Mouse (Mus musculus) limb, embryonic 14.5 days (tissue): ENCODE results near the gene Fkbp10. TPM values are rescaled to one million over a fixed set of nuclear protein-coding genes. Genes with fewer than 3 reads are reported as not detected.

ENCODE experiments used
- ATAC-seq: fragments of 200-750 bp; cut with Nextera tagmentation; 2 replicates; pipeline ENCODE4 v1.8.0; 2017; ENCODE audit warnings: low read depth, moderate number of reproducible peaks, moderate TSS enrichment; ENCODE audit not compliant: low FRiP score
- DNase-seq: peaks from one replicate; pipeline ENCODE4 v3.0.0-alpha.2; 2015; ENCODE audit warnings: low spot score
- H3K27ac ChIP-seq: fragments of 300-500 bp; sonication (generic); replicated peaks from 2 replicates; pipeline ENCODE4 v1.5.1; 2014; ENCODE audit warnings: low read depth, mild to moderate bottlenecking, low read length, moderate library complexity, mixed read lengths
- H3K27me3 ChIP-seq: fragments of 300-500 bp; sonication (generic); 2 replicates; pipeline ENCODE4 v1.6.1; 2014; ENCODE audit warnings: low read length, mixed read lengths; ENCODE audit not compliant: control insufficient read depth, insufficient read depth
- H3K36me3 ChIP-seq: fragments of 300-500 bp; sonication (generic); 2 replicates; pipeline ENCODE4 v1.6.1; 2014; ENCODE audit warnings: mild to moderate bottlenecking, low read length, moderate library complexity, mixed read lengths; ENCODE audit not compliant: control insufficient read depth, insufficient read depth
- H3K4me1 ChIP-seq: fragments of 300-500 bp; sonication (generic); 2 replicates; pipeline ENCODE4 v1.6.1; 2014; ENCODE audit warnings: antibody characterized with exemption, low read length, mixed read lengths; ENCODE audit not compliant: control insufficient read depth, insufficient read depth
- H3K4me2 ChIP-seq: fragments of 300-500 bp; sonication (generic); replicated peaks from 2 replicates; pipeline ENCODE4 v1.6.1; 2014; ENCODE audit warnings: low read depth, mild to moderate bottlenecking, low read length, moderate library complexity; ENCODE audit not compliant: severe bottlenecking
- H3K4me3 ChIP-seq: fragments of 300-500 bp; sonication (generic); replicated peaks from 2 replicates; pipeline ENCODE4 v1.5.1; 2014; ENCODE audit warnings: low read length
- H3K9ac ChIP-seq: fragments of 300-500 bp; sonication (generic); 2 replicates; pipeline ENCODE4 v1.6.1; 2014; ENCODE audit warnings: mild to moderate bottlenecking, low read depth, low read length, moderate library complexity; ENCODE audit not compliant: severe bottlenecking
- H3K9me3 ChIP-seq: fragments of 300-500 bp; sonication (generic); 2 replicates; pipeline ENCODE4 v1.6.1; 2016; ENCODE audit warnings: low read length; ENCODE audit not compliant: control insufficient read depth
- POLR2A ChIP-seq: fragments of 200-500 bp; IDR thresholded peaks from 2 replicates; pipeline ENCODE4 v1.8.0; 2012; ENCODE audit warnings: inconsistent platforms, mild to moderate bottlenecking, moderate library complexity, borderline replicate concordance; ENCODE audit not compliant: insufficient read depth, insufficient read length; ENCODE audit errors: extremely low read depth
- WGBS: fragments of 180-500 bp; shearing (Covaris S2); extraction: QIAGEN DNeasy Blood & Tissue Kit; methylation state at CpG from one replicate; pipeline ENCODE4 v1.1.7; 2014; 5-methylcytosine and 5-hydroxymethylcytosine counted together
- polyA plus RNA-seq, 2 experiments: library from polyadenylated mRNA; depleted of rRNA in 1 of 2; stranded (reverse) in 1 of 2; unstranded in 1 of 2; fragments of >200 nt; fragmentation: Nextera tagmentation in 1 of 2; extraction: Ambion mirVana in 1 of 2; gene quantifications; 2 replicates each; pipeline versions ENCODE4 v1.2.1 to v1.2.3; 2012 to 2014

The Fkbp10 gene
- polyA plus RNA-seq, 2 experiments, result 179 to 251 TPM

DNA sequence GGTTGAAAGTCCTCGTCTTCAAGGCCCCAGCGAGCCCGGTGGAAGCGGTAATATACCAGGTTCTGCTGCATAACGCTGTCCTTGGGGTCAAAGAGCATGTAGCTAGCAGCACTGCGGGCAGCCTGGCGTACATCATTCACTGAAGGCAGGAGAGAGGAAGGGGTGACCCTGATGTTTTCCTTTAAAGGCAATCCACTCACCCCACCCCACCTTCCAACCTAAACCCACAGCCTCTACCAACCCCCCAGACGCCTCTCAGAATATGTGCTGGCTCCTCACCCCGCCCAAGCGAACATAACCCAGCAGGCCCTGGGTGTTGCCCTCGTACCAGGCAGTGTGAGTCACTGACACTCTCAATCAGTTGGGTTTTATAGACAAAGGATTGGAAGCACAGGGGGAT lies 3.8 kb upstream of the Fkbp10 start:
- ATAC-seq, result no peak
- peak overlapping the region; percentile 81; the same call in 1 of the 2 replicates for H3K4me2 ChIP-seq
- no peaks in the 10 kb centered on the region for H3K9me3 ChIP-seq
- H3K4me3 ChIP-seq, result peak overlapping the region; percentile 77; the same call in 1 of the 2 replicates
- TF ChIP-seq POLR2A, result no peak
- H3K36me3 ChIP-seq, result peaks cover 52% of the 10 kb centered on the region
- no peak for DNase-seq
- WGBS, result 80% methylated on average over 11 of the region's 11 CpGs
- H3K27me3 ChIP-seq, result no peaks in the 10 kb centered on the region
- H3K4me1 ChIP-seq, result peaks cover 24% of the 10 kb centered on the region
- H3K27ac ChIP-seq, result no peak overlapping the region
- H3K9ac ChIP-seq, result peak overlapping the region; percentile 85

DNA sequence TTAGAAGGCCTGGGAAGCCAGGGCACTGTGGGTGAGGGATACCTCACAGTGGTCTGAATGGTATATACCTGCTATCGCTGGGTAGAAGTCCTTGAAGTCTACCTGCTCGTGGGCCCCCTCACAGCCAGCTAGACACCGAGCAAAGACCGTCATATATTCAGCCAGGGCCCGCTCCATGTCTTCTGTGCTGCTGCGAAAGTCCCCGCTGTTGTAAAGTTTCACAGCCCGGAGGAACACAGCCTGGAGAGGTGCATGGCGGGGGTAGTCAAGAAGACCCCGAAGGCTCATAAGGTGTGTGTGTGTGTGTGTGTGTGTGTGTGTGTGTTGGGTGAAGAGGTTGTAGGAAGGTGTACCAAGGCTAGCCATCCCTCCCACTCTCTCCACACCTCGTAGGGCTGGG lies 2.0 kb upstream of the Fkbp10 start:
- DNase-seq, result no peak
- peak overlapping the region; percentile 95 for H3K27ac ChIP-seq
- TF ChIP-seq POLR2A, result no peak
- H3K4me3 ChIP-seq, result peak overlapping the region; percentile 77
- ATAC-seq, result no peak
- H3K27me3 ChIP-seq, result no peaks in the 10 kb centered on the region
- peak overlapping the region; percentile 85 for H3K9ac ChIP-seq
- no peaks in the 10 kb centered on the region for H3K9me3 ChIP-seq
- peaks cover 39% of the 10 kb centered on the region for H3K36me3 ChIP-seq
- H3K4me1 ChIP-seq, result peaks cover 32% of the 10 kb centered on the region
- peak overlapping the region; percentile 81 for H3K4me2 ChIP-seq
- 52% methylated on average over 11 of the region's 11 CpGs for WGBS

DNA sequence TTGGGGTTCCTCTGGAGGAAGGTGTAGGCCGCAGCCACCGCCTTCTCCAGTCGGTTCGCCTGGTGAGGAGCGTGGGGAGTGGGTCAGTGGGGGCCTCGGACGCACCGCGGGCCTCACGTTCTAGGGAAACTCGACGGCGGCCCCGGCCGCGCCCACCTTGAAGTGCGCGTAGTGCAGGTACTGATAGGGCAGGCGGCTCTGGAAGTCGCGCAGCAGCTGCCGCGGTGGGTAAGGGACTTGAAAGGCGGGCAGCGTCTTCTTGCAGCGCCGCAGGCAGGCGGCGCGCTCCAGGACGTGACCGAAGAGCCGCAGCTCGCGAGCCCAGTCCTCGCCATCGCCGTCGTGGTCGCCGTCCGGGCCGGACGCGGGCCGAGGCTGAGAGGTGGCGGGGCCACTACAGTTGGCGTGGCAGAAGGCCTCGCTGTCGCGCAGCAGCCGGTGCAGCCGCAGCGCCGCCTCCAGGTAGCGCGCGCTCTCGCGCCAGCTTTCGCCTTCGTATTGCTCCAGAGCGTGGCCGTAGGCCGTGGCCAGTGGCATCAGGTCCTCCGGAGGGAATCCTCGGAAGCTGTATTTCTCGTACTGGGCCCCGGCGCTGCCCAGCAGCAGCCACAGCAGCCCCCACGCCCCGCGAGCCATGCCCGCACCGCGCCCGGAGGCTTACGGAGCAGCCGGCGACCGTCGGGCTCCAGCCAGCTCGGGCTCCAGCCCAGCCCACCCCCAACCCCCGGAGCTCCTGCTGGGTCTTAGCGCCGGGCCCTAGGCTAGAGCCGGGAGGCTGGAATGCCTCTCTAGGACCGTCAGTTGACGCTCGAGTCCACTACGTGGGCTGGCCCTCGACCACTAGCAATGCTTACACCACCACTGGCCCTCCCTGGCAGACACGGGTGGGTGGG lies 1.2 kb upstream of the Fkbp10 start, which contains the start of gene P3h4:
Gene P3h4 (minus strand): TSS at position 816 of the 893 bp plus-strand sequence.
- H3K4me2 ChIP-seq, result peak within 1 kb of the TSS; percentile 81
- H3K4me1 ChIP-seq, result peaks cover 32% of the 10 kb centered on the region
- H3K27ac ChIP-seq, result peak within 1 kb of the TSS; percentile 95
- under 1% methylated on average over 61 of the region's 93 CpGs for WGBS
- no peaks in the 10 kb centered on the region for H3K9me3 ChIP-seq
- peaks cover 37% of the 10 kb centered on the region for H3K36me3 ChIP-seq
- no peak for TF ChIP-seq POLR2A
- peak within 1 kb of the TSS; percentile 85 for H3K9ac ChIP-seq
- H3K27me3 ChIP-seq, result no peaks in the 10 kb centered on the region
- DNase-seq (peak; percentile 95), ATAC-seq (peak; percentile 94)
- peak within 1 kb of the TSS; percentile 77 for H3K4me3 ChIP-seq

DNA sequence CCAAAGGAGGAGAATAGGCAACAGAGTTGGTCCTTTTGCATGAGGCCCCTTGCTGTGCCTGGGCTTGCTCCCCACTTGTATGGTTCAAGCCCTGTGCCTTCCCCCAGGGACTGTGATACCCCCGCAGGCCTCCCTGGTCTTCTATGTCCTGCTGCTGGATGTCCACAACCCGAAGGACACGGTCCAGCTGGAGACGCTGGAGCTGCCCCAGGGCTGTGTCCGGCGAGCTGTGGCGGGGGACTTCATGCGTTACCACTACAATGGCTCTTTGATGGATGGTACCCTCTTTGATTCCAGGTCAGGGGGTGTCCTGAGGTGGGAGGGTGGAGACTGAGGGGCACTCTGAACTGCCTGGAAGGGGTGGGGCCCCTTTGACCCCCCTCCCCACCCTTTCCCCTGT lies 6.0 kb downstream of the Fkbp10 start:
- Histone ChIP-seq H3K4me2 (no peak overlapping the region), H3K36me3 (peaks cover 65% of the 10 kb centered on the region), H3K9me3 (no peaks in the 10 kb centered on the region), H3K9ac (no peak overlapping the region), H3K27ac (no peak overlapping the region), H3K27me3 (no peaks in the 10 kb centered on the region), H3K4me3 (no peak overlapping the region), H3K4me1 (peaks cover 9% of the 10 kb centered on the region)
- DNase-seq (no peak), ATAC-seq (no peak)
- TF ChIP-seq POLR2A, result no peak
- 83% methylated on average over 8 of the region's 8 CpGs for WGBS

DNA sequence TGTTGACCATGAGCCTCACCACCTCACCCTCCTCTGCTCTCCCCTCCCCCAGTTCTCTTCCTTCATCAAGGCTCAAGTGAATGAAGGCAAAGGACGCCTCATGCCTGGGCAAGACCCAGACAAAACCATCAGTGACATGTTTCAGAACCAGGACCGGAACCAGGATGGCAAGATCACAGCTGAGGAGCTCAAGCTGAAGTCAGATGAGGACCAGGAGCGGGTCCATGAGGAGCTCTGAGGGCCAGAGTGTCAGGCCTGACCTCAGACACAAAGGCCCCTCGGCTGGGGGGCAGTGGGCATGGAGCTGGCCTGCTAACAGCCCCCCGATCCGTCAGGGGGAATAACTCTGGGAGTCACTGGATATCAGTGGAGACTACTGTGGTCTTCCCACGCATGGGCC lies 8.3 kb downstream of the Fkbp10 start:
- H3K36me3 ChIP-seq, result peaks cover 70% of the 10 kb centered on the region
- ATAC-seq, result no peak
- H3K4me2 ChIP-seq, result no peak overlapping the region
- no peak for TF ChIP-seq POLR2A
- H3K9me3 ChIP-seq, result no peaks in the 10 kb centered on the region
- no peaks in the 10 kb centered on the region for H3K27me3 ChIP-seq
- WGBS, result 86% methylated on average over 7 of the region's 7 CpGs
- no peak overlapping the region for H3K9ac ChIP-seq
- H3K4me3 ChIP-seq, result no peak overlapping the region
- H3K27ac ChIP-seq, result no peak overlapping the region
- H3K4me1 ChIP-seq, result no peaks in the 10 kb centered on the region
- DNase-seq, result no peak
